Mouse (Mus musculus) left cerebral cortex, postnatal 4 days (tissue): ENCODE data around the gene Ascl5. TPM values are rescaled to one million over a fixed set of nuclear protein-coding genes. Genes with fewer than 3 reads are reported as not detected.
A peak's percentile ranks its signal among the peaks of the same experiment; 100 is the strongest.

ENCODE experiments used
- DNase-seq: peaks from one replicate; pipeline ENCODE4 v3.0.0-alpha.2; 2022
- intact Hi-C: fragments of 180-260 bp; cut with DNase I; formaldehyde crosslinking; loops from one replicate; pipeline ENCODE4 v1.15.1; 2025
- total RNA-seq, 2 experiments: library from RNA; stranded (reverse); gene quantifications; 2 replicates each; pipeline ENCODE4 v1.2.3; 2021

Gene Ascl5
- total RNA-seq, 2 experiments from 2014 or later: 1.2 to 1.3 TPM

DNA sequence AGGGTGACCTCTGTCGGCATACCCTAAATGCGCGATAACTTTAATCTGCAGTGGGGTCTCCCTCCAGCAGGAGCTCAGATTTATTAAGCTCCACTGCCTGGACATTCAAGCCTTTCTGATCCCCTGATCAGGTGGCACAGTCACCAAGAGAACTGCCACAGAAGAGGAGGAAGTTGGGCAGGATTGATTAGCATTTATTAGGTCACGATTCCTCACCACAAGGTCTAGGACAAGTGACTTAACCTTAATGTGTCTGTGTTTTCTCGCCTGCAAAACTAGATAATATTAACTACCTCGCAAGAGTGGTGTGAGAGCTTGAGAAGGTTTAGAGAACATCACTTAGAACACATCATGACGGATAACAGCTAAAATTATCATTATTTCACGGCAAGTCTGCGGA lies 2.7 kb upstream of the Ascl5 start:
- intact Hi-C loops: no loop called here
- DNase-seq: no peak

GRCm38 (mm10) chr1:136051013-136051315 lies 360 bp downstream of the Ascl5 start:
- intact Hi-C loops: loop anchor here (2.0 to 5.0 kb wide), 2 partner anchors 82 to 411 kb away; no protein-coding TSS in a partner anchor
- no peak for DNase-seq

DNA sequence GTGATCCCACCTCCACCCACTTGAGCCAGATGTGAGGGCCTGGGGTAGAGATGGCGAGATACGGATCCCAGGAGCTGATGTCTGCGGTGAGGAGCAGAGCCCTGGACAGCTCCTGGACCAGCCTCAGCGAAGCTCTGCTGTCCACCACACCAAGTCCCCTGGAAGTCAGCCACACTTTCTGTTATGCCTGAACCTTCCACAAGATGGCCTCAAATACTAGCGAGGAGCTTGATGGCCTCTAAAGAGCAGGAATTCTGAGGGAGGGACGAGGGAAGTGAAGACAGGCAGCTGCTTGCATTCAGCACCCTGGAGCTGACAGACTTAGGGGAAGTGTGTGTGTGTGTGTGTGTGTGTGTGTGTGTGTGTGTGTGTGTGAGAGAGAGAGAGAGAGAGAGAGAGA lies 861 bp downstream of the Ascl5 start:
- intact Hi-C loops: loop anchor here (2.0 to 5.0 kb wide), 2 partner anchors 81 to 411 kb away; no protein-coding TSS in a partner anchor
- DNase-seq: peak; percentile 78

GRCm38 (mm10) chr1:136052547-136052946 lies 1.9 kb downstream of the Ascl5 start, which contains the start of gene Cacna1s:
Cacna1s (plus strand) TSS chr1:136052750.
- intact Hi-C loops: loop anchor here (5.0 kb wide), 1 partner anchor 410 kb away; no protein-coding TSS in a partner anchor
- peak; percentile 41 for DNase-seq

GRCm38 (mm10) chr1:136055771-136056170 lies 5.2 kb downstream of the Ascl5 start:
- intact Hi-C loops: no loop called here
- no peak for DNase-seq

- intact Hi-C loops: no loop called here
- no peak for DNase-seq
These were observed 8.0 kb downstream of the Ascl5 start for GRCm38 (mm10) chr1:136058594-136058993.

DNA sequence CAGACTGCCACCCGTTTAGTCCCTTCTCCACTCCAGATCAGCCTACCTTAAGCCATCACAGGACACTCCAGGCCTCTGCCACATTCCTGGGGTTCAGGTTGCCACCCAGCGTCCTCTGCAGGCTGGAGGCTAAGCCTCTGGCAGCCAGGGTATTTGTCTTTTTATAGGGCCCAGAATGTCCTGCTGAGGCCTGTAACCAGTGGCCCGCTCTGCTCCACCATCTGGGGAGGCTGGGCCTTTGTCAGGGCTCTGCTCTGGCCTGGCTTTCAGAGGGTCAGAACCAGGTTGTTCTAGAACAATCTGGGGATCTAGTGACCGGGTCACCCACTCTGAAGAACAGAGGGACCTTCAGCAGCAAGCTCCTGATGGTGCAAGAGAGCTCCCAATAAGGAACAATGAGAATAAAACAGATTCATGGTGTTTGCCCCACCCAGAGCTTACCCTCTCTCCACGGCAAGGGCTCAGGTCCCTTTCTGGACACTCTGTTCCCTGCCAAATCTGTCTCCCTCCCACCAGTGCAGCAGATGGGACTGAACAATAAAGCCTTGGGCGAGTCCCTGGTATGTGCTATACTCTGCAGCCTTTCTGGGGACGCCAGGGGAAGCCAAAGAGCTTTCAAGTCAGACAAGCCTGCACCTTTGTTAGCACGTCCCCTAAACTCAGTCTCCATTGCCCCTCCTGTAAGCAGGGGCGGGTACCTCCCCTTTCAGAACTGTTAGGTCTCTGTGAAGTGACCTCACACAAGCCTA lies 10.6 kb downstream of the Ascl5 start:
- intact Hi-C loops: no loop called here
- DNase-seq: peak; percentile 92

DNA sequence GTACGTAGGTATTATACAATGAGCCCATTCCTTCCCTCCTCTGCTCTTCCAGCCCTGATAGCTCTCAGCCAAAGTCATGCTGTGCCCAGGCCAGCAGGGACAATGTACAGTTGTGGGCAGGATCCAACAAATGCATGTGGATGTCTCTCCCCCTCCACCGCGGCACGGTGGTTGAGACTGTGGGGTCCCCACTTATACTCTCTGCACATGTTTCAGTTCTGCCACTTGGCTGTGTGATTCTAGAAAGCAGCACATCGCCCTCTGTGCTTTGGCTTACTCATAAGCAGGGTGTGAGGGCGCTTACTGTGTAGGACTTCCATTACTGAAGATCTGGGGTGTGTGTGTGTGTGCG lies 11.2 kb downstream of the Ascl5 start:
- no peak for DNase-seq
- intact Hi-C loops: no loop called here

- intact Hi-C loops: no loop called here
- DNase-seq: no peak
These were observed 13.4 kb downstream of the Ascl5 start for GRCm38 (mm10) chr1:136063991-136064390.

DNA sequence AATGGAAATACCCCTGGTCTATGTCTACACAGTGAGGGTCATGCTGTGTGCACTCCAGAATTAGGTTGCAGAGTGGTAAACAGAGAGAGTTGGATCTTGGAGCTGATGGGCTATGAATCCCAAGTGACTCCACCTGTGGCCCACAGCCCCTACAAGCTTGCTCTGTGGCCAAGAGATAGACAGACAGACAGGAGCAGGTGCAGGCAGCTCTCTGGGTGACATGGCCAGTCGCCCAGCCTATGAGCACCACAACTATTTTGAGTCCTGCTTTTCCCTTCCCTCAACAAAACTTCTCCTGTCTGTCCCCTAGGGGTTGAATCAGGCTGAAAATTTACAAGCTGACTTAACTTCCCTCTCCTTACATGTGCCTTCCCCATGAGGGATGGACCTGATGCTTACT lies 16.0 kb downstream of the Ascl5 start:
- intact Hi-C loops: no loop called here
- no peak for DNase-seq

DNA sequence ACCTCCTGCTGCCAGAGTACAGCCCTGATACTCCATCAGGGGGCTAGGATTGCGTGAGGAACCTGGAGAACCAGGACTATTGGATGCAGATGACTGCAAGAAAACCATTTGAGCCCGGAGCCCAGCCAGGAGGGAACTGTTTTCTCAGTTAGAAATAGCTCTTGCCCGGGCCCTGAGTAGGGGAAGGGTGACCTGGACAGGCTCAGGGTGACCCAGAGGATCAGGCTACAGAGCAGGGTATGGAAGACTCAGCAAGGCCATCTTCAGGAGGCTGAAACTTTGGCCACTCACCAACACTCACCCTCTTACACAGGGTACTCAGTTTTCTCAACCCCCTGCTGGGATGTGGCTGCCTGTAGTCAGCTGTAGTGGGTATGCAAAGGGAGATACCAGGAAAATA lies 17.0 kb downstream of the Ascl5 start:
- intact Hi-C loops: no loop called here
- DNase-seq: no peak

DNA sequence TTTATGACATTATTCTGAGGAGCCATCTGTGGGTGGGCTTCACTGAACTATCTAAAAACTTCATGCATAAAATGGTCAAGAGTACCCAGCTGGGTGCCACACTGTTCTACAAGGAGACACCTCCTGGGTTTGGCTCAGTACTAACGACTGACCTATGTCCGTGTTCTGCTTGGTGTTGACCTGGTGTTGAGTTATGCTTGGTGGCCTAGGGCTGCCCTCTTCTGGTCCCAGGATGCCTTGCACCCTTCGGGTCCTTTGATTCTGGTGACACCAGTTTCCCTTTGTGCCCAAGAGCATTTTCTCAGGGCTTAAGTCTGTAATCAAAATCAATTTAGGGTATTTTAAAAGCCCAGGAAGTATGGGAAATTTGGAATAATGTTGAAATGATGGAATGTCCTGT lies 25.5 kb downstream of the Ascl5 start:
- intact Hi-C loops: no loop called here
- DNase-seq: peak; percentile 62

- no peak for DNase-seq
- intact Hi-C loops: no loop called here
These were observed 27.1 kb downstream of the Ascl5 start for GRCm38 (mm10) chr1:136077656-136078055.

DNA sequence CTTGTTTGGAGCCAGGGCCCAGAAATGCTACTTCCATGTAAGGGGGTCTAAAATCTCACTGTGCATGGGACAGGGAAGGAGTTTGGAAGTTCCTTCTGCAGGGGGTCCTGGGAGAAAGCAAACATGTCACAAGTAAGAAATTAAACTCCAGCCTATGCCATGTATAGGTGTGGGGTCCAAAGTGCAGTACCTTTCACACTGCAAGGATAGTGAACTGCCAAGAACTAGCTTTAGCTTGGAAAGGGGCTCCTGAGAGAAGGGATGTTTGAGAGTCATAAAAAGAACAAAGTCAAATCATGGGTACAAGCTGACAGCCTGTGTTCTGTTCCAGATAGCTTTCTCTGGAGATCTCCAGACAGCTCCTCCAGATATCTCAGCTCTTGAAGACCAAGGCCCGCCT lies 30.6 kb downstream of the Ascl5 start:
- intact Hi-C loops: no loop called here
- DNase-seq: no peak

DNA sequence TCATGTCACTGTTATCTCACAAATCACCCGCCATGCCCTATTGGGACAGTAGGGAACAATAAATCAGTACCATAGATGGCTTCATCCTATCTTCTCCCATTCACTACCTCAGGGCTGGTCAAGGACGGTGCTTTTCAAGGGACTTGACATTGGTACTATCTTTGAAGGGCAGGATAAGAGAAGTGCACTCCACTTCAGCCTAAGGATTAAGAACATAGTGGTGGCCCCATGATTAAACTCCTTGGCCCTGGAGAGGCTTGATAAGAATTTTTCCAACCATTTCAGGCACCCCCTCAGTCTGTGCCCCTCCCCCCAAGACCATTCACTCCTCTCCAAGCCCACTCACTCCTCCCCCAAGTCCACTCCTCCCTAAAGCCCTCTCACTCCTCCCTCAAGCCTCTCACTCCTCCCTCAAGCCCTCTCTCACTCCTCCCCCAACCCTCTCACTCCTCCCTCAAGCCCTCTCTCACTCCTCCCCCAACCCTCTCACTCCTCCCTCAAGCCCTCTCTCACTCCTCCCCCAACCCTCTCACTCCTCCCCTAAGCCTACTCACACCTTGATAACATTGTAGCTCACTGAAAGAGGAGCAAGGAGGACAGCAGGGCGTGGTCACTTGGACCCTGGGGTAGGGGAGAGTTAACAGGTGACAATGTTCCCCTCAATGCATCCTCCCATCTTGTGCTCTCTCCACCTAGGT lies 35.5 kb downstream of the Ascl5 start:
- intact Hi-C loops: no loop called here
- no peak for DNase-seq

DNA sequence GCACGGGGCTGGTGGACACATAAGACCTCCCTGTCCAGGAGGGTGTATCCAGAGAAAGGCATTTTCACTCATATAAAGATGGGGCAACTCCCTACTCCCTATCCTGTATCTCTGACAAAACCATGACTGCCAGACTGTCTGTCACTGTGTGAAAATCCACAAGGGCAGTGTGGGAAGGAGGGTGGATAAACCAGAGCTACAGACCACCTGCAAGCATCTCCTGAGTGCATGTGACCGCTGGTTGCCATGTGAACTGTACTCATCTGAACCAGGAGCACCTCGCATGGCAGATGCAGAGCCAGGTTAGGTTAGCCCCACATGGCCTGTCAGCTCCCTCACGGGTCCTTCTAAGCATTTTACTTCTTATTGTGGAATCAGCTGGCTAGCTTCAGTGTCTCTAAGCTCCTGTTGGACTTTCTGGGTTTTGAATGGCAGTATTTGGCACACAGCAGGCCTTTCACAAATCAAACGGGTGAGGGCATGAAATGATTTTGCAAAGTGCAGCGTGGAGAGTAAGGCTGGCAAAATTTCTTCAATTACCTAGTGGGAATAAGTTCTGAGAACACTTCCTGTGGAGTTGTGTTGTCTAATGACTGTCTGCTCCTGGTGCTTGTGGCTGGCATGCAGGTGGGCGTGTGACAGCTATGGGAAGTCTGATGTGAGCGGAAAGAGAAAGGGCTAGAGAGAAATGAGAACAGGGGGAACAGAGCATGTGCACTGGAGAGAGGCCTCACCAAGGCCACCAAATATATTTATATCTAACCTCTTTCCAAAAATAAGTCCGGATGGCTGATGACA lies 39.0 kb downstream of the Ascl5 start:
- no peak for DNase-seq
- intact Hi-C loops: no loop called here

DNA sequence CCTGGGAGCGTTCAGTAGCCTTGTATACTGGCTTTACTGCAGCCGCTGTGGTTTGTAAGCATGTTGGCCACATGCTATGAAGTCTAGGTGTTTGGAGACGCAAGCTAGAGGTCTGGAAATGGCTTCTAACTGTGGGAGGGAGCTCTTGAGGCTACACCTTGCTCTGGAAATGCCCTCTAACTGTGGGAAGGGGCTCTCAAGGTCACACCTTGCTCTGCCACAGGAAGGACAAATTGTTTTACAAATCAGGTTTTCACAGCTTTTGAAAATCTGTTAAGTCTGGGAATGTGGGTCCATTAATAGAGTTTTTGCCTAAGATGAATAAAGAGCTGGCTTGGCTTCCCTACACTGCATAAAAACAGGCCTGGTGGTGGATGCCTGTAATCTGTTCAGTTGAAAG lies 43.1 kb downstream of the Ascl5 start:
- intact Hi-C loops: no loop called here
- DNase-seq: no peak

- intact Hi-C loops: no loop called here
- no peak for DNase-seq
These were observed 44.2 kb downstream of the Ascl5 start for GRCm38 (mm10) chr1:136094807-136095206.
